Comparison of ENCODE assay signal across 16 mouse cellular contexts in the genomic region with DNA sequence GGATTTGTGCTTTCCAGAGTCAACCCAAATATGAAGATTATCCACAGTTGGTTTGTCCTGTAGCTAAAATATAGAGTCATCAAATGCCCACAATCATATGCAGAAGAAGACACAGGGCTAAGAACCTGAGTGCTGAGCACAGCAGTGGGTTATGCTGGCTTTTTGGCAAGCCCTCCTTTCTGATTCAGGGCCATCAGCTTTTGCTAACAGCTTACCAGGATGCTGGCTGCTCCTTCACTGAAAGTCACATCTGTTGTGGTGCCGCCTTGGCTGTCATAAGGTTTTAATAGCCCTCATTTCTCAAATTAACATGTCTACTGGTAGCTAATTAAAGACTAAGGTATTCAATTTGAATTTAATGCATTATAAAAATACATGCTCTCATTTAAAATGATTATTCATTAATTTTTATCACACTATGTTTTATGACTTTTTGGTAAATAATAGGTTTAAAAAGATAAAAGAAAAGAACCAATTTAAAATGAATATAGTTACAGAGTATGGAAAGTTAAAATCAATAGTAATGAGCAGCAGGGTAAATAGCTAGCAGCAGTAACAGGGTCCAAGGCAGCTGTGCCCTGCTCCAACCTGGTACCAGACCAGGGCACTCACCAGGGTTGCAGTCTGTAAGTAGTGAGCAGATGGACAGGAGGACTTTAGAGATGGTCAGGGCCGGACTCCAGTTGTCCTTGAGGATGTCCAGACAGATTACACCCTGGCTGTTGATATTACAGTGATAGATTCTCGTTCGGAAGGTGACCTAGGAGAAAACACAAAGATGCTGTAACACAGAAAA.
DNase-seq lines count a peak whose midpoint lies in the region; ATAC-seq and TF ChIP-seq lines count a peak whose summit lies in the region.
"Had no signal": no experiment of that assay in that cellular context is flagged by ENCODE, and none has a peak within 500 bp of the region (broad histone marks: within the 10 kb centered on the region; RNA-seq: fewer than 3 reads in every experiment).

No protein-coding gene starts in this region.

- peaks cover 6% of the 10 kb centered on the region for H3K4me1 ChIP-seq in limb, embryonic 12.5 days (replicated peaks)
- H3K4me1 ChIP-seq in limb, embryonic 10.5 days: peaks cover 6% of the 10 kb centered on the region
- no peaks in the 10 kb centered on the region for H3K4me1 ChIP-seq in hindbrain, postnatal 0 days (ENCODE audit: insufficient read depth, low read length)
- H3K4me1 ChIP-seq: liver, embryonic 13.5 days; midbrain, embryonic 10.5 days had no signal

- no peak for DNase-seq in limb, embryonic 10.5 days (ENCODE audit: low spot score)
- peak; percentile 52 for DNase-seq in cerebellum, adult 11-12 months
- DNase-seq in cerebellum, postnatal 25 days: peak; percentile 29 to 62
- DNase-seq in hindbrain, postnatal 0 days (ENCODE audit: low spot score): peak; percentile 79
- DNase-seq in retina, embryonic 14.5 days (ENCODE audit: low spot score): no peak
- no peak for DNase-seq in thymus, postnatal 4 days
- no peak for DNase-seq in spleen, postnatal 36 days (ENCODE audit: low spot score in 2 of 2)
- DNase-seq: adrenal gland, postnatal 10 days; gastrocnemius, postnatal 10 days; heart, postnatal 36 days; kidney, adult 18-20 months; kidney, postnatal 36 days; liver, embryonic 13.5 days had no signal

- WGBS in limb, embryonic 12.5 days: 47% methylated on average over 4 of the region's 4 CpGs
- 72% methylated on average over 4 of the region's 4 CpGs for WGBS in limb, embryonic 10.5 days
- WGBS in hindbrain, postnatal 0 days: 48% methylated on average over 4 of the region's 4 CpGs

- ATAC-seq in limb, embryonic 12.5 days (ENCODE audit: insufficient number of reproducible peaks, insufficient read depth, low FRiP score, low TSS enrichment, low read depth): 0 out of 2 replicates have a peak, but pooled peaks have one; percentile 66
- peak; percentile 89 for ATAC-seq in hindbrain, postnatal 0 days

- no peaks in the 10 kb centered on the region for H3K27me3 ChIP-seq in limb, embryonic 12.5 days
- H3K27me3 ChIP-seq in limb, embryonic 10.5 days (ENCODE audit: low read depth, poor library complexity, severe bottlenecking): no peaks in the 10 kb centered on the region
- H3K27me3 ChIP-seq in hindbrain, postnatal 0 days (ENCODE audit: insufficient read depth, low read length): no peaks in the 10 kb centered on the region
- H3K27me3 ChIP-seq: liver, embryonic 13.5 days had no signal

- H3K27ac ChIP-seq in limb, embryonic 12.5 days: peak overlapping the region; percentile 41; the same call in 1 of the 2 replicates
- H3K27ac ChIP-seq in limb, embryonic 10.5 days: no peak overlapping the region
- no peak overlapping the region for H3K27ac ChIP-seq in hindbrain, postnatal 0 days
- H3K27ac ChIP-seq: left cerebral cortex, adult 2 months; liver, embryonic 13.5 days; midbrain, embryonic 10.5 days had no signal

- no peak overlapping the region for H3K4me3 ChIP-seq in limb, embryonic 12.5 days (replicated peaks)
- H3K4me3 ChIP-seq in limb, embryonic 10.5 days: no peak overlapping the region
- H3K4me3 ChIP-seq in hindbrain, postnatal 0 days (ENCODE audit: low read length): no peak overlapping the region
- H3K4me3 ChIP-seq: left cerebral cortex, adult 2 months; liver, embryonic 13.5 days; midbrain, embryonic 10.5 days had no signal

- H3K4me2 ChIP-seq in limb, embryonic 12.5 days: no peak overlapping the region
- no peak overlapping the region for H3K4me2 ChIP-seq in hindbrain, postnatal 0 days (ENCODE audit: low read depth, low read length)
- H3K4me2 ChIP-seq: liver, embryonic 13.5 days had no signal

- no peaks in the 10 kb centered on the region for H3K36me3 ChIP-seq in limb, embryonic 12.5 days
- H3K36me3 ChIP-seq in limb, embryonic 10.5 days: no peaks in the 10 kb centered on the region
- no peaks in the 10 kb centered on the region for H3K36me3 ChIP-seq in hindbrain, postnatal 0 days (ENCODE audit: insufficient read depth, low read length)
- H3K36me3 ChIP-seq: liver, embryonic 13.5 days; midbrain, embryonic 10.5 days had no signal

- no peaks in the 10 kb centered on the region for H3K9me3 ChIP-seq in limb, embryonic 12.5 days
- H3K9me3 ChIP-seq in limb, embryonic 10.5 days (replicated peaks): no peaks in the 10 kb centered on the region
- no peaks in the 10 kb centered on the region for H3K9me3 ChIP-seq in hindbrain, postnatal 0 days (ENCODE audit: low read length)
- H3K9me3 ChIP-seq: liver, embryonic 13.5 days; midbrain, embryonic 10.5 days had no signal

- TF ChIP-seq CTCF in hindbrain, postnatal 0 days (IDR thresholded peaks at IDR 0.05; ENCODE audit: low read depth): no peak

- H3K9ac ChIP-seq in limb, embryonic 12.5 days (replicated peaks): no peak overlapping the region
- no peak overlapping the region for H3K9ac ChIP-seq in hindbrain, postnatal 0 days (replicated peaks; ENCODE audit: low read length)
- H3K9ac ChIP-seq: liver, embryonic 13.5 days had no signal

Comparison
In these comparisons a context has a peak if more than half of its experiments do, and no peak if none do; other contexts are left out.
1. DNase-seq: peak in cerebellum, adult 11-12 months (single experiment), cerebellum, postnatal 25 days (2 of 2) and hindbrain, postnatal 0 days (single experiment); none in limb, embryonic 10.5 days (single experiment), retina, embryonic 14.5 days (single experiment), thymus, postnatal 4 days (single experiment) and spleen, postnatal 36 days (0 of 2).